23 mouse cellular contexts compared by ENCODE assay signal in genomic region chr2:122617792-122618191, GRCm38 (mm10). TPM values are rescaled to one million over a fixed set of nuclear protein-coding genes. Genes with fewer than 3 reads are reported as not detected.
"Had no signal": no experiment of that assay in that cellular context is flagged by ENCODE, and none has a peak within 500 bp of the region (broad histone marks: within the 10 kb centered on the region; RNA-seq: fewer than 3 reads in every experiment).

No protein-coding gene starts in this region.

- H3K27ac ChIP-seq: kidney, embryonic 15.5 days; limb, embryonic 12.5 days; limb, embryonic 15.5 days; liver, embryonic 14.5 days; macrophage; midbrain, embryonic 12.5 days; stomach, postnatal 0 days had no signal

- H3K4me3 ChIP-seq: kidney, embryonic 15.5 days; limb, embryonic 12.5 days; limb, embryonic 15.5 days; midbrain, embryonic 12.5 days had no signal

- H3K4me2 ChIP-seq: kidney, embryonic 15.5 days; limb, embryonic 12.5 days; limb, embryonic 15.5 days; liver, embryonic 11.5 days; lung, embryonic 14.5 days; midbrain, embryonic 12.5 days had no signal

- H3K9me3 ChIP-seq: kidney, embryonic 15.5 days; limb, embryonic 12.5 days; limb, embryonic 15.5 days; midbrain, embryonic 12.5 days had no signal

- H3K9ac ChIP-seq: kidney, embryonic 15.5 days; limb, embryonic 12.5 days; limb, embryonic 15.5 days; liver, embryonic 14.5 days; liver, postnatal 0 days; lung, embryonic 14.5 days; midbrain, embryonic 12.5 days had no signal

- ATAC-seq: intestine, postnatal 0 days; liver, postnatal 0 days; lung, postnatal 0 days; midbrain, embryonic 16.5 days had no signal

- H3K4me1 ChIP-seq: kidney, embryonic 15.5 days; limb, embryonic 12.5 days; limb, embryonic 15.5 days; midbrain, embryonic 12.5 days had no signal

- DNase-seq: kidney, adult 2 months; kidney, postnatal 10 days; kidney, postnatal 36 days; layer of hippocampus, adult 9-11 months; left cerebral cortex, postnatal 4 days; liver, postnatal 0 days; lung, embryonic 14.5 days; right cerebral cortex, adult 18-20 months; right cerebral cortex, postnatal 14 days; right cerebral cortex, postnatal 4 days; thymus, adult 18-20 months; thymus, postnatal 36 days had no signal

- H3K27me3 ChIP-seq: kidney, embryonic 15.5 days; limb, embryonic 15.5 days; midbrain, embryonic 12.5 days had no signal

- H3K36me3 ChIP-seq: kidney, embryonic 15.5 days; limb, embryonic 12.5 days; limb, embryonic 15.5 days; midbrain, embryonic 12.5 days had no signal

RNA-seq across cellular contexts. Expression of gene AA467197, which starts 19.0 kb away (rescaled TPM):
- total RNA-seq: left cerebral cortex, postnatal 4 days had no signal
- polyA plus RNA-seq: liver, embryonic 11.5 days; lung, embryonic 14.5 days; midbrain, embryonic 16.5 days had no signal
